Mouse (Mus musculus) heart, postnatal 0 days (tissue): ENCODE measurements around the gene Mbd5.

ENCODE experiments used
- CTCF ChIP-seq: IDR thresholded peaks from 2 replicates; pipeline ENCODE4 v1.5.1; 2016; ENCODE audit warnings: antibody characterized with exemption, control low read depth, low read depth
- EP300 ChIP-seq: IDR thresholded peaks from 2 replicates; pipeline ENCODE4 v1.6.1; 2016; ENCODE audit warnings: antibody characterized with exemption, low read depth

DNA sequence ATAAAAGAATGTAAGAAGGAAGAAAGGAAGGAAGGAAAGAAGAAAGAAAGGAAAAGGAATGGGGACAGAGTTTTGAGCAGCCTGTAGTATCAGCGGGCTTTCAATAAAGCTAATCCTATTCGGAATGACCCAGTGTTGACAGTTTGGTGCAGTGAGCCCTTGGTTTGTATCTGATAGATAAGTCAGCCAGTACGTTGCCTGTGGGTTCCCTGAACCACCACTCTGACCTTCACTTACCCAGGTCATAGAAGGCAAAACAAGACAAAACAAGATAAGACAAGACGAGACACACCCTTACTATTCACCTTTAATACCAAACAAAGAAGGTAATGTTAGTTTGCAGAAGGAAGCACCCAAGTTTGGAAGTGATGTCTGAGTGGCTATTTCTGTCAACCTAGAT lies 401.5 kb downstream of the Mbd5 start:
- TF ChIP-seq CTCF: no peak
- TF ChIP-seq EP300: no peak
